Mouse (Mus musculus): ENCODE results near the gene Mei1.

DNA sequence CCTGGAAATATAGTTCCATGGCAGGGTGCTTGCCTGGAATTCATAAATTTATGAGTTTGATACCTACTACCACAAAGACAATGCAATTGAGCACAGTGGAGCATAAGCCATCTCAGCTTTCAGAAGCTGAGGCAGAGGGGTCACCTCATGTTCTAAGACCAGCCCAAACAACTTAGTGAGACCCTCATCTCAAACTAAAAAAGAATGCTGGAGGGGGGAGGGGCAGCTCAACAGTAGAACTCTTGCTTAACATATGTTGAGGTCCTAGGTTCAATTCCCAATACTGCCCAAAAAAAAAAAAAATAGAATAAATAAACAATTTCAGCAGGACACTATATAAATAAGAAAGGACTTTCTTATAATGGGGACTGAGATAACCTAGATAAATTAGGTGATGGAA, 80.2 kb downstream of the Mei1 start:
- TF ChIP-seq EP300 (IDR thresholded peaks at IDR 0.05; ENCODE audit: low read depth) (no peak), CTCF (IDR thresholded peaks at IDR 0.05; ENCODE audit: low read depth) (no peak)

Measured in heart, postnatal 0 days (tissue).